Mouse (Mus musculus) liver, embryonic 15.5 days (tissue): Measurements from ENCODE around the gene Pdcl. TPM values are rescaled to one million over a fixed set of nuclear protein-coding genes. Genes with fewer than 3 reads are reported as not detected.

Experiments
- ATAC-seq: fragments of 200-750 bp; cut with Nextera tagmentation; 2 replicates; pipeline ENCODE4 v1.8.0; 2017; ENCODE audit warnings: moderate number of reproducible peaks, mild to moderate bottlenecking, moderate library complexity; ENCODE audit not compliant: insufficient read depth
- H3K27ac ChIP-seq: fragments of 300-500 bp; sonication (generic); replicated peaks from 2 replicates; pipeline ENCODE4 v1.5.1; 2015; ENCODE audit warnings: mild to moderate bottlenecking, inconsistent platforms
- H3K27me3 ChIP-seq: fragments of 300-500 bp; sonication (generic); 2 replicates; pipeline ENCODE4 v1.6.1; 2015; ENCODE audit warnings: mild to moderate bottlenecking, inconsistent platforms
- H3K36me3 ChIP-seq: fragments of 300-500 bp; sonication (generic); replicated peaks from 2 replicates; pipeline ENCODE4 v1.6.1; 2015; ENCODE audit warnings: moderate library complexity, mild to moderate bottlenecking, inconsistent platforms
- H3K4me1 ChIP-seq: fragments of 300-500 bp; sonication (generic); replicated peaks from 2 replicates; pipeline ENCODE4 v1.6.1; 2015; ENCODE audit warnings: inconsistent platforms
- H3K4me2 ChIP-seq: fragments of 300-500 bp; sonication (generic); 2 replicates; pipeline ENCODE4 v1.6.1; 2015; ENCODE audit warnings: moderate library complexity, mild to moderate bottlenecking, inconsistent platforms
- H3K4me3 ChIP-seq: fragments of 300-500 bp; sonication (generic); replicated peaks from 2 replicates; pipeline ENCODE4 v1.5.1; 2015; ENCODE audit warnings: mild to moderate bottlenecking, inconsistent platforms
- H3K9ac ChIP-seq: fragments of 300-500 bp; sonication (generic); 2 replicates; pipeline ENCODE4 v1.6.1; 2015; ENCODE audit warnings: moderate library complexity, mild to moderate bottlenecking, inconsistent platforms
- H3K9me3 ChIP-seq: fragments of 300-500 bp; sonication (generic); replicated peaks from 2 replicates; pipeline ENCODE4 v1.6.1; 2016; ENCODE audit warnings: inconsistent platforms
- WGBS: fragments of 180-500 bp; shearing (Covaris S2); methylation state at CpG from one replicate; pipeline ENCODE4 v1.1.7; 2015; ENCODE audit warnings: mixed read lengths; ENCODE audit not compliant: insufficient replicate concordance; 5-methylcytosine and 5-hydroxymethylcytosine counted together
- polyA plus RNA-seq: library from polyadenylated mRNA; unstranded; fragments of >200 nt; fragmentation: Nextera tagmentation; extraction: Ambion mirVana; gene quantifications from 2 replicates; pipeline ENCODE4 v1.2.1, GENCODE M21; 2015

The Pdcl gene
- 10.1 and 10.3 TPM in 2 replicates for polyA plus RNA-seq

GRCm38 (mm10) chr2:37358633-37359540, at the start of gene Pdcl:
Gene Pdcl (minus strand): TSS chr2:37359332.
- under 1% methylated on average over 42 of the region's 42 CpGs for WGBS
- H3K9ac ChIP-seq = peak within 1 kb of the TSS; percentile 72
- peak within 1 kb of the TSS; percentile 88 for H3K4me2 ChIP-seq
- H3K4me3 ChIP-seq = peak within 1 kb of the TSS; percentile 83
- H3K9me3 ChIP-seq = no peaks in the 10 kb centered on the region
- peaks cover 14% of the 10 kb centered on the region for H3K4me1 ChIP-seq
- ATAC-seq = peak; percentile 100
- no peaks in the 10 kb centered on the region for H3K27me3 ChIP-seq
- H3K27ac ChIP-seq = peak within 1 kb of the TSS; percentile 99
- peaks cover 25% of the 10 kb centered on the region for H3K36me3 ChIP-seq

DNA sequence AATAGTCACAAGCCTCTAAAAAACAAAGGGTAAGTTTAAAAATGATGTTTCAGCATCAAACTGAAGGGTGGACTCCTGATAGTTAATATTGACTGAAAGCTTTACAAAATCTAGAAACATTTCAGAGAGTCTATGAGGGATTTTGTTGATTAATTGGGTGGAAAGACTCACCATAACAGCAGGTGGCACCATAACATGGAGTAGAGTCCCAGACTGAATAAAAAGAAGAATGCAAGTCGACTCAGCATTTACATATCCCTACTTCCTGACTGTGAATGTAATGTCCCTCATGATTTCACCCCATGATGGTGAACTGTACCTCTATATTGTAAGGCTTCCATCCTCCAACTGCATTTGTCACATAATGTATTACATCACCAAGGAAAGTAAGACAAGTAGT, 36.4 kb upstream of the Pdcl start:
- WGBS = 38% methylated on average over 1 of the region's 1 CpGs
- H3K4me1 ChIP-seq = no peaks in the 10 kb centered on the region
- H3K9ac ChIP-seq = no peak overlapping the region
- H3K27ac ChIP-seq = no peak overlapping the region
- H3K4me2 ChIP-seq = no peak overlapping the region
- peaks cover 36% of the 10 kb centered on the region for H3K36me3 ChIP-seq
- no peak overlapping the region for H3K4me3 ChIP-seq
- ATAC-seq = no peak
- H3K27me3 ChIP-seq = no peaks in the 10 kb centered on the region
- H3K9me3 ChIP-seq = no peaks in the 10 kb centered on the region

GRCm38 (mm10) chr2:37382921-37383320, 23.8 kb upstream of the Pdcl start:
- Histone ChIP-seq H3K4me2 (no peak overlapping the region), H3K36me3 (peaks cover 45% of the 10 kb centered on the region), H3K9ac (no peak overlapping the region), H3K4me1 (no peaks in the 10 kb centered on the region), H3K9me3 (no peaks in the 10 kb centered on the region), H3K4me3 (no peak overlapping the region), H3K27ac (no peak overlapping the region), H3K27me3 (no peaks in the 10 kb centered on the region)
- 91% methylated on average over 9 of the region's 9 CpGs for WGBS
- no peak for ATAC-seq

DNA sequence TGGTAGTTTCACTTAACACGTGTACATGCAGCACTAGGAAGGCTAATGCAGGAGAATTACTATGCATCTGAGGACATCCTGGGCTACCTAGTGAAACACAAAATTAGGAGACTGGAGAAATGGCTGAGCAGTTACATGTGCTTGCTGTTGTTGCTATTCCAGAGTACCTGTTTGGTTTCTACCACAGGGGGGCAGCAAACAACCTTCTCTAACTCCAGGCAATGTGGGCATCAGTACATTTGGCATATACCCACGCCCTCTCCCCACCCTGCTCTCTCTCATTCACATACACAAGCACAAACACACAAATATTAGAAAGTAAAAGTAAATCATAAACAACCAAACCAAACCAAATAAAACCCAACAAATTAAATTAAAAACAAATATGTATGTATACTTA, 21.1 kb upstream of the Pdcl start:
- no peaks in the 10 kb centered on the region for H3K27me3 ChIP-seq
- H3K9ac ChIP-seq = no peak overlapping the region
- peaks cover 6% of the 10 kb centered on the region; the same call in 1 of the 2 replicates for H3K4me1 ChIP-seq
- no peaks in the 10 kb centered on the region for H3K9me3 ChIP-seq
- peaks cover 55% of the 10 kb centered on the region for H3K36me3 ChIP-seq
- 54% methylated on average over 2 of the region's 2 CpGs for WGBS
- H3K4me2 ChIP-seq = no peak overlapping the region
- ATAC-seq = peak; percentile 37; the same call in 1 of the 2 replicates
- no peak overlapping the region for H3K4me3 ChIP-seq
- no peak overlapping the region for H3K27ac ChIP-seq

DNA sequence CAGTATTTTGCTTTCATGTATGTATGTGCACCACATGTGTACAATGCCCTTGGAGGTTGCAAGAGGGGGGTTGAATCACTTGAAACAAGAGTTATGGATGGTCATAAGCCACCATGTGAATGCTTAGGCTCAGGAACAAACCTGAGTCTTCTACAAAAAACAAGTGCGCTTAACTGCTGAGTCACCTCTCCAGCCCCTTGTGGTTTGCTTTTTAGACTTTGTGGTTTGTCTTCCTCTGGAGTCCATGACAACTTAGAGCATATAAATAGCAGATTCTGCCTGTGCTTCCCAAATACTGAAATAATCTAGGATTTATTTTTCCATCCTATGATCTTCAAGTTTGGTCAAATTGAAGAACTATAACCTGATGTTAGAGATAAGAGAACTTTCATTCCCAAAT, 16.9 kb upstream of the Pdcl start:
- peaks cover 6% of the 10 kb centered on the region; the same call in 1 of the 2 replicates for H3K4me1 ChIP-seq
- H3K9ac ChIP-seq = no peak overlapping the region
- no peaks in the 10 kb centered on the region for H3K9me3 ChIP-seq
- 22% methylated on average over 1 of the region's 1 CpGs for WGBS
- no peaks in the 10 kb centered on the region for H3K27me3 ChIP-seq
- H3K27ac ChIP-seq = no peak overlapping the region
- peaks cover 40% of the 10 kb centered on the region for H3K36me3 ChIP-seq
- no peak overlapping the region for H3K4me3 ChIP-seq
- no peak for ATAC-seq
- H3K4me2 ChIP-seq = no peak overlapping the region

GRCm38 (mm10) chr2:37370651-37371050, 11.5 kb upstream of the Pdcl start:
- Histone ChIP-seq H3K36me3 (peaks cover 10% of the 10 kb centered on the region), H3K4me3 (no peak overlapping the region), H3K4me1 (no peaks in the 10 kb centered on the region), H3K9me3 (no peaks in the 10 kb centered on the region), H3K27me3 (no peaks in the 10 kb centered on the region), H3K9ac (no peak overlapping the region), H3K27ac (no peak overlapping the region), H3K4me2 (no peak overlapping the region)
- ATAC-seq = no peak
- 85% methylated on average over 2 of the region's 2 CpGs for WGBS

DNA sequence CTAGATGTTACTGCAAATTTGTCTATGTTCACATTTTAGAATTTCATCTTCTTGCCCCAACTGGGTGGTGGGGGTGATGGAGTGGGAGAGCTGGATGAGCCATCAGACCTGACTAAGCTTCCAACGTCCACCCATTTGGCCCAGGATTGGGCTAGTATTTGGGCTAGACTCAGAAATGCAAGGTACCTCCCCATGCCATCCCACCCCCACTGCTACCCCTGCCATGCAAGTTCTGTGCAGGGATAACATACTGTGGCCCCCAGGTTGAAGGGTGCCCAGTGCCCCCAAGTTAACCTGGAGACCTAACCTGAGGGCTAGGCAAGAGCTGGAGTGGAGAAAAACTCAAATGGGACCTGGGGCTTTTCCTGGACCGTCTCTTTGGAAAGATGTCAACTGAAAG, 776 bp upstream of the Pdcl start:
- 86% methylated on average over 2 of the region's 2 CpGs for WGBS
- Histone ChIP-seq H3K27ac (no peak overlapping the region), H3K9me3 (no peaks in the 10 kb centered on the region), H3K4me3 (peak overlapping the region; percentile 83; the same call in 1 of the 2 replicates), H3K9ac (no peak overlapping the region), H3K4me2 (peak overlapping the region; percentile 88), H3K27me3 (no peaks in the 10 kb centered on the region), H3K4me1 (peaks cover 14% of the 10 kb centered on the region), H3K36me3 (peaks cover 15% of the 10 kb centered on the region)
- no peak for ATAC-seq

DNA sequence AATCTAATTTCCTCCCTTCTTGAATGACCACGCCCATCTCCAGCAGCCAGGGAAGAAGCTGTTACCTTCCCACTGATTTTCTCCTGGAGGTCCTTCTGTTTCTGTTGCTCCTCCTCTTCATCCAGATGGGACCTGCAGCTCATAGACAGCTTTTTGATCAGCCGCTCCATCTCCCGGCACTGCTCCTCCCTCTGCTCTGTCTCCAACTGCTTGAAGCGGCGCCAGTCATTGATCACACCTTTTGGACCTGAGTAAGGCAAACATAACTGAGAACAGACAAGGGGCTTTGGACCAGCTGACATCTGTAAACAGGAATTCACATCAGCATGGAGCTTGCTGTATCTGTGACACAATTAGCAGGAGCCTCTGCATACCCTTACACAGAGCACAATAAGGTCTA, 3.6 kb downstream of the Pdcl start:
- no peak overlapping the region for H3K9ac ChIP-seq
- WGBS = 84% methylated on average over 5 of the region's 5 CpGs
- H3K36me3 ChIP-seq = peaks cover 54% of the 10 kb centered on the region
- no peak overlapping the region for H3K4me3 ChIP-seq
- H3K27ac ChIP-seq = no peak overlapping the region
- H3K4me2 ChIP-seq = no peak overlapping the region
- no peaks in the 10 kb centered on the region for H3K27me3 ChIP-seq
- peaks cover 14% of the 10 kb centered on the region for H3K4me1 ChIP-seq
- no peak for ATAC-seq
- H3K9me3 ChIP-seq = no peaks in the 10 kb centered on the region

DNA sequence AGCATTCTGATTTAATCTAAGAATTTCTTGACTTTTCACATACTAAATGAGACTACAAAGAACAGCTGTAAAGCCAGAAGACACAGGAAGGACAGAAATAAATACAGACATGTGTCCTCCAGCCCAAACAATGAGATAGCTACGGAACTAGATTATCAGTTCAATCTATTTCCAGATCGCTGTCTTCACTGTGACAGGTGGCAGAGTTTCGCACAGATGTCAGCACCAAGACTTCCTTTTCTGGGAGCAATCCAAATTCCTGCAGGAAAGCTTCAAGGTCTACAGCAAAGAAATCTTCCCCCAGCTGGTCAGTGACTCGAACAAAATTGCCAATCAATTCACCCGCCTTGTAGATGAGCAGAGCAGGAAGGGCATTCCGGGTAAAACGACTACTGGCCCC, 7.5 kb downstream of the Pdcl start:
- Histone ChIP-seq H3K36me3 (peaks cover 49% of the 10 kb centered on the region), H3K4me3 (no peak overlapping the region), H3K9ac (no peak overlapping the region), H3K27me3 (no peaks in the 10 kb centered on the region), H3K4me2 (no peak overlapping the region), H3K27ac (no peak overlapping the region), H3K9me3 (no peaks in the 10 kb centered on the region), H3K4me1 (no peaks in the 10 kb centered on the region)
- ATAC-seq = no peak
- 68% methylated on average over 7 of the region's 7 CpGs for WGBS

DNA sequence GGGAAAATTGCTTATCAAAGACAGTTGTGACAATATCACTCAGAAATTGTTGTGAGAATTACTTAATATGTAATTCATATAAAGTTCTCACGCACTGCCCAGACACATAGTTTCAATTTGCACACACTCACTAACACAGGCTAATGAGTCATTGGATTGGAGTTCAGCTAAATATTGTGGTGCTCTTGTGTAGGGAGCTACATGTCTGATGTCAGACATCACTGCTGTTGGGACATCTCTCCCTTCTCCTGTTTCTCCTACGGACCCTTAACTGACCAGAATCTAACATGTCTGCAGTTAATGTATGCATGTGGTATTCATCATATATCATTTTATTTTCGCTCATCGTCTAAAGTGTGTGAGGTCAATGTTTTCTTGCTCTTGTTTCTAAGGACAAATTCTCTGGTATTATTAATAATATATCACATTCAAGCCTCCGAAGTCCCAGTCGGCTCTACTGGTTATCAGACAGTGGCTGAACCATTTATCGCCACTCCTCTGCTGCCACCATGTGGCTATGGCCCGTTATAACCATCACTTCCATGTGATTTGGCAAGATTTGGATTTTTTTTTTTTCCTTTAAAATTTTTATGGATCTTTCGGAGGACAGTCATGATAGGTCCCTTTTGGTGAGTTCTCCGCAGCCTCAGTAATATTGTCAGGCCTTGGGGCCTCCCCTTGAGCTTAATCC, 20.5 kb downstream of the Pdcl start:
- Histone ChIP-seq H3K27ac (no peak overlapping the region), H3K4me1 (no peaks in the 10 kb centered on the region), H3K4me2 (no peak overlapping the region), H3K36me3 (no peaks in the 10 kb centered on the region), H3K4me3 (no peak overlapping the region), H3K27me3 (no peaks in the 10 kb centered on the region), H3K9ac (no peak overlapping the region), H3K9me3 (no peaks in the 10 kb centered on the region)
- ATAC-seq = no peak
- 50% methylated on average over 10 of the region's 10 CpGs for WGBS

DNA sequence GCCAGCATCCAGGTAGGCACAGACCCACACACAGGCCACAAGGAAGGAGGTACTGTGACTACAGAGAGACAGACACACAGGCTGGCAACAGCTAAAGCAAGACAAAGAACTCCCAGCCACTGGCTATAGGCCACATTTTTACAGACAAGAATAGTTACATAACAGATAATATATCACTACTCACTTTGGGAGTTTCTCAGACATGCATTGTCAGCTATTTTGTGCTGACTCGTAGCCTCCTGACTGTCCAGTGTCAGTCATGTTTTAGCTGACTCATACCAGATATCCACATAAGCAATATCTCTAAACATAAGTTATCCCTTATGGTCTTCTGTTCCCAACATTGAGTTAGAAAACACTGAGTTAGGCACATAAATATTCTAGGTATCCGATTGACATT, 25.8 kb downstream of the Pdcl start:
- no peak for ATAC-seq

More for the DNA sequence above, 25.8 kb downstream of the Pdcl start:
- no peaks in the 10 kb centered on the region for H3K36me3 ChIP-seq
- H3K4me1 ChIP-seq = no peaks in the 10 kb centered on the region
- H3K4me2 ChIP-seq = no peak overlapping the region
- H3K27me3 ChIP-seq = no peaks in the 10 kb centered on the region
- 54% methylated on average over 2 of the region's 2 CpGs for WGBS
- no peak overlapping the region for H3K9ac ChIP-seq
- H3K27ac ChIP-seq = no peak overlapping the region
- no peaks in the 10 kb centered on the region for H3K9me3 ChIP-seq
- no peak overlapping the region for H3K4me3 ChIP-seq
